Mouse (Mus musculus): ENCODE measurements around the gene Gpr37l1.
"Not testable (repeated sequence)": the region's sequence is repeated elsewhere in the genome, so short reads cannot be mapped to it uniquely, and the experiment has no call there.

Gene Gpr37l1

DNA sequence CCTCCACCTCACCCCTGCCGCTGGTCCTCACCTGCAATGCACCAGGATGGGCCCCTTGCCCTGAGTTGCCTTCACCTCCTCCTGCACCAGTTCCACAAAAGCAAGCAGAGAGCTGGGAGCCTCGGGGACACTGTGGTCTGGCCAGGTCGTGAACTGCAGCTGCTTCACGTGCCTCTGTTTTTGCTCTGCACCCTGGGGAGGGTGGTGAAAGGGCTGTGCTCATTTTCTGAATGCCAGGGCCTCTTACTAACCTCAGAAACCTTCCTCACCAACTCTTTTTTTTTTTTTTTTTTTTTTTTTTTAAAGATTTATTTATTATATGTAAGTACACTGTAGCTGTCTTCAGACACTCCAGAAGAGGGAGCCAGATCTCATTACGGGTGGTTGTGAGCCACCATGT is 56.2 kb downstream of the Gpr37l1 start:
- DNase-seq: not testable (repeated sequence)
